Mouse (Mus musculus) kidney, embryonic 15.5 days (tissue): ENCODE data around the gene Trpv4. TPM values are rescaled to one million over a fixed set of nuclear protein-coding genes. Genes with fewer than 3 reads are reported as not detected.

ENCODE experiments used
- ATAC-seq: fragments of 200-750 bp; cut with Nextera tagmentation; replicated peaks from 2 replicates; pipeline ENCODE4 v1.8.0; 2017; ENCODE audit warnings: moderate TSS enrichment; ENCODE audit not compliant: low FRiP score
- H3K27ac ChIP-seq: fragments of 300-500 bp; sonication (generic); 2 replicates; pipeline ENCODE4 v1.5.1; 2015; ENCODE audit warnings: mild to moderate bottlenecking, inconsistent platforms
- H3K27me3 ChIP-seq: fragments of 300-500 bp; sonication (generic); 2 replicates; pipeline ENCODE4 v1.6.1; 2015; ENCODE audit warnings: inconsistent platforms
- H3K36me3 ChIP-seq: fragments of 300-500 bp; sonication (generic); 2 replicates; pipeline ENCODE4 v1.6.1; 2015; ENCODE audit warnings: inconsistent platforms
- H3K4me1 ChIP-seq: fragments of 300-500 bp; sonication (generic); 2 replicates; pipeline ENCODE4 v1.6.1; 2015; ENCODE audit warnings: inconsistent platforms
- H3K4me2 ChIP-seq: fragments of 300-500 bp; sonication (generic); 2 replicates; pipeline ENCODE4 v1.6.1; 2015; ENCODE audit warnings: moderate library complexity, mild to moderate bottlenecking, inconsistent platforms
- H3K4me3 ChIP-seq: fragments of 300-500 bp; sonication (generic); replicated peaks from 2 replicates; pipeline ENCODE4 v1.5.1; 2015; ENCODE audit warnings: mild to moderate bottlenecking, inconsistent platforms
- H3K9ac ChIP-seq: fragments of 300-500 bp; sonication (generic); 2 replicates; pipeline ENCODE4 v1.6.1; 2015; ENCODE audit warnings: mild to moderate bottlenecking, inconsistent platforms
- H3K9me3 ChIP-seq: fragments of 300-500 bp; sonication (generic); replicated peaks from 2 replicates; pipeline ENCODE4 v1.6.1; 2016; ENCODE audit warnings: inconsistent platforms
- WGBS: fragments of 180-500 bp; shearing (Covaris S2); methylation state at CpG from one replicate; pipeline ENCODE4 v1.1.7; 2015; ENCODE audit warnings: mixed read lengths; 5-methylcytosine and 5-hydroxymethylcytosine counted together
- polyA plus RNA-seq: library from polyadenylated mRNA; unstranded; fragments of >200 nt; fragmentation: Nextera tagmentation; extraction: Ambion mirVana; gene quantifications from 2 replicates; pipeline ENCODE4 v1.2.1, GENCODE M21; 2015

The Trpv4 gene
- polyA plus RNA-seq, 1 experiment from 2014 or later: 23.4 TPM

- Histone ChIP-seq H3K27me3 (0 out of 2 replicates have a peak, but pooled peaks cover under 1% of the 10 kb centered on the region), H3K36me3 (peaks cover 15% of the 10 kb centered on the region), H3K4me1 (peaks cover 9% of the 10 kb centered on the region; the same call in 1 of the 2 replicates), H3K9ac (no peak overlapping the region), H3K4me3 (no peak overlapping the region), H3K9me3 (no peaks in the 10 kb centered on the region), H3K4me2 (no peak overlapping the region), H3K27ac (no peak overlapping the region)
- ATAC-seq: no peak
- 68% methylated on average over 7 of the region's 7 CpGs for WGBS
Measured at GRCm38 (mm10) chr5:114614863-114615262, 43.4 kb downstream of the Trpv4 start.

- 71% methylated on average over 25 of the region's 25 CpGs for WGBS
- Histone ChIP-seq H3K27me3 (0 out of 2 replicates have a peak, but pooled peaks cover 3% of the 10 kb centered on the region), H3K4me1 (peaks cover 27% of the 10 kb centered on the region), H3K9ac (no peak overlapping the region), H3K4me3 (no peak overlapping the region), H3K4me2 (no peak overlapping the region), H3K36me3 (peaks cover 15% of the 10 kb centered on the region), H3K27ac (no peak overlapping the region), H3K9me3 (no peaks in the 10 kb centered on the region)
- ATAC-seq: no peak
Measured at GRCm38 (mm10) chr5:114611968-114612608, 46.1 kb downstream of the Trpv4 start.

- no peak overlapping the region for H3K4me2 ChIP-seq
- H3K4me1 ChIP-seq: peaks cover 34% of the 10 kb centered on the region
- WGBS: 85% methylated on average over 10 of the region's 10 CpGs
- no peak overlapping the region for H3K4me3 ChIP-seq
- ATAC-seq: no peak
- H3K36me3 ChIP-seq: peaks cover 15% of the 10 kb centered on the region
- no peaks in the 10 kb centered on the region for H3K9me3 ChIP-seq
- 0 out of 2 replicates have a peak, but pooled peaks cover 3% of the 10 kb centered on the region for H3K27me3 ChIP-seq
- no peak overlapping the region for H3K9ac ChIP-seq
- H3K27ac ChIP-seq: no peak overlapping the region
Measured at GRCm38 (mm10) chr5:114611256-114611655, 47.0 kb downstream of the Trpv4 start.

- peaks cover 57% of the 10 kb centered on the region for H3K4me1 ChIP-seq
- no peak for ATAC-seq
Measured at GRCm38 (mm10) chr5:114608516-114608915, 49.7 kb downstream of the Trpv4 start.

GRCm38 (mm10) chr5:114607651-114608050 is 50.6 kb downstream of the Trpv4 start:
- no peak overlapping the region for H3K27ac ChIP-seq
- H3K9ac ChIP-seq: no peak overlapping the region
- H3K36me3 ChIP-seq: peaks cover 15% of the 10 kb centered on the region
- ATAC-seq: no peak
- no peak overlapping the region for H3K4me3 ChIP-seq
- H3K4me1 ChIP-seq: peaks cover 55% of the 10 kb centered on the region
- no peak overlapping the region for H3K4me2 ChIP-seq
- 0 out of 2 replicates have a peak, but pooled peaks cover 3% of the 10 kb centered on the region for H3K27me3 ChIP-seq
- no peaks in the 10 kb centered on the region for H3K9me3 ChIP-seq
- WGBS: 69% methylated on average over 8 of the region's 8 CpGs

More at GRCm38 (mm10) chr5:114608516-114608915, 49.7 kb downstream of the Trpv4 start:
- no peak overlapping the region for H3K9ac ChIP-seq
- 6% methylated on average over 12 of the region's 12 CpGs for WGBS
- no peak overlapping the region for H3K4me2 ChIP-seq
- 0 out of 2 replicates have a peak, but pooled peaks cover 3% of the 10 kb centered on the region for H3K27me3 ChIP-seq
- no peaks in the 10 kb centered on the region for H3K9me3 ChIP-seq
- H3K4me3 ChIP-seq: no peak overlapping the region
- H3K27ac ChIP-seq: no peak overlapping the region
- peaks cover 15% of the 10 kb centered on the region for H3K36me3 ChIP-seq

GRCm38 (mm10) chr5:114605981-114606380 is 52.2 kb downstream of the Trpv4 start:
- no peak for ATAC-seq
- Histone ChIP-seq H3K4me3 (no peak overlapping the region), H3K27ac (no peak overlapping the region), H3K36me3 (peaks cover 2% of the 10 kb centered on the region; the same call in 1 of the 2 replicates), H3K9ac (no peak overlapping the region), H3K27me3 (0 out of 2 replicates have a peak, but pooled peaks cover 3% of the 10 kb centered on the region), H3K4me1 (peaks cover 49% of the 10 kb centered on the region), H3K9me3 (no peaks in the 10 kb centered on the region), H3K4me2 (no peak overlapping the region)
- WGBS: 72% methylated on average over 6 of the region's 6 CpGs

GRCm38 (mm10) chr5:114604781-114605290 is 53.4 kb downstream of the Trpv4 start:
- H3K27ac ChIP-seq: no peak overlapping the region
- 23% methylated on average over 11 of the region's 11 CpGs for WGBS
- 0 out of 2 replicates have a peak, but pooled peaks cover 2% of the 10 kb centered on the region for H3K27me3 ChIP-seq
- H3K4me3 ChIP-seq: no peak overlapping the region
- peak overlapping the region; percentile 3 for H3K4me2 ChIP-seq
- no peak overlapping the region for H3K9ac ChIP-seq
- ATAC-seq: no peak
- no peaks in the 10 kb centered on the region for H3K36me3 ChIP-seq
- no peaks in the 10 kb centered on the region for H3K9me3 ChIP-seq
- H3K4me1 ChIP-seq: peaks cover 59% of the 10 kb centered on the region

GRCm38 (mm10) chr5:114603975-114604374 is 54.2 kb downstream of the Trpv4 start:
- no peak overlapping the region for H3K4me2 ChIP-seq
- no peaks in the 10 kb centered on the region for H3K9me3 ChIP-seq
- no peaks in the 10 kb centered on the region for H3K27me3 ChIP-seq
- peaks cover 67% of the 10 kb centered on the region for H3K4me1 ChIP-seq
- H3K36me3 ChIP-seq: no peaks in the 10 kb centered on the region
- H3K9ac ChIP-seq: no peak overlapping the region
- 86% methylated on average over 5 of the region's 5 CpGs for WGBS
- H3K4me3 ChIP-seq: no peak overlapping the region
- no peak overlapping the region for H3K27ac ChIP-seq
- ATAC-seq: no peak

- ATAC-seq: no peak
- Histone ChIP-seq H3K4me2 (no peak overlapping the region), H3K27ac (no peak overlapping the region), H3K9ac (no peak overlapping the region), H3K4me3 (no peak overlapping the region), H3K27me3 (no peaks in the 10 kb centered on the region), H3K4me1 (peaks cover 66% of the 10 kb centered on the region), H3K36me3 (no peaks in the 10 kb centered on the region), H3K9me3 (no peaks in the 10 kb centered on the region)
- 73% methylated on average over 8 of the region's 8 CpGs for WGBS
Measured at GRCm38 (mm10) chr5:114602012-114602411, 56.2 kb downstream of the Trpv4 start.

GRCm38 (mm10) chr5:114597652-114598051 is 60.6 kb downstream of the Trpv4 start:
- H3K9ac ChIP-seq: no peak overlapping the region
- peak overlapping the region; percentile 95 for H3K27ac ChIP-seq
- H3K4me1 ChIP-seq: peaks cover 80% of the 10 kb centered on the region

GRCm38 (mm10) chr5:114597222-114597621 is 61.0 kb downstream of the Trpv4 start:
- no peak overlapping the region for H3K9ac ChIP-seq
- no peak overlapping the region for H3K4me3 ChIP-seq
- 25% methylated on average over 8 of the region's 8 CpGs for WGBS
- no peaks in the 10 kb centered on the region for H3K27me3 ChIP-seq
- H3K9me3 ChIP-seq: no peaks in the 10 kb centered on the region
- no peaks in the 10 kb centered on the region for H3K36me3 ChIP-seq
- H3K4me2 ChIP-seq: peak overlapping the region; percentile 24
- peak overlapping the region; percentile 95 for H3K27ac ChIP-seq
- H3K4me1 ChIP-seq: peaks cover 84% of the 10 kb centered on the region
- ATAC-seq: 0 out of 2 replicates have a peak, but pooled peaks have one; percentile 3

More at GRCm38 (mm10) chr5:114597652-114598051, 60.6 kb downstream of the Trpv4 start:
- 30% methylated on average over 6 of the region's 6 CpGs for WGBS
- no peaks in the 10 kb centered on the region for H3K9me3 ChIP-seq
- no peaks in the 10 kb centered on the region for H3K27me3 ChIP-seq
- H3K4me3 ChIP-seq: no peak overlapping the region
- no peaks in the 10 kb centered on the region for H3K36me3 ChIP-seq
- H3K4me2 ChIP-seq: no peak overlapping the region; the same call in 1 of the 2 replicates
- ATAC-seq: no peak

GRCm38 (mm10) chr5:114596604-114597003 is 61.6 kb downstream of the Trpv4 start:
- Histone ChIP-seq H3K27me3 (no peaks in the 10 kb centered on the region), H3K27ac (peak overlapping the region; percentile 95), H3K4me3 (no peak overlapping the region), H3K9me3 (no peaks in the 10 kb centered on the region), H3K36me3 (no peaks in the 10 kb centered on the region), H3K4me1 (peaks cover 91% of the 10 kb centered on the region), H3K9ac (no peak overlapping the region), H3K4me2 (peak overlapping the region; percentile 24)
- no peak for ATAC-seq
- WGBS: 19% methylated on average over 10 of the region's 10 CpGs
